Mouse (Mus musculus) kidney, embryonic 16.5 days (tissue): ENCODE results near the gene Rabepk. TPM values are rescaled to one million over a fixed set of nuclear protein-coding genes. Genes with fewer than 3 reads are reported as not detected.
"Not testable (repeated sequence)": the region's sequence is repeated elsewhere in the genome, so short reads cannot be mapped to it uniquely, and the experiment has no call there.

Source experiments
- ATAC-seq: fragments of 200-750 bp; cut with Nextera tagmentation; 2 replicates; pipeline ENCODE4 v1.8.0; 2017; ENCODE audit warnings: moderate TSS enrichment; ENCODE audit not compliant: low FRiP score, low TSS enrichment
- H3K27ac ChIP-seq: fragments of 300-500 bp; sonication (generic); 2 replicates; pipeline ENCODE4 v1.5.1; 2014; ENCODE audit warnings: low read length
- H3K27me3 ChIP-seq: fragments of 300-500 bp; sonication (generic); 2 replicates; pipeline ENCODE4 v1.6.1; 2014; ENCODE audit warnings: low read length, control low read depth, mixed read lengths; ENCODE audit not compliant: insufficient read depth
- H3K36me3 ChIP-seq: fragments of 300-500 bp; sonication (generic); 2 replicates; pipeline ENCODE4 v1.6.1; 2014; ENCODE audit warnings: low read length, control low read depth, mixed read lengths; ENCODE audit not compliant: insufficient read depth
- H3K4me1 ChIP-seq: fragments of 300-500 bp; sonication (generic); 2 replicates; pipeline ENCODE4 v1.6.1; 2014; ENCODE audit warnings: low read length, control low read depth, mixed read lengths; ENCODE audit not compliant: insufficient read depth
- H3K4me2 ChIP-seq: fragments of 300-500 bp; sonication (generic); replicated peaks from 2 replicates; pipeline ENCODE4 v1.6.1; 2014; ENCODE audit warnings: low read depth, low read length
- H3K4me3 ChIP-seq: fragments of 300-500 bp; sonication (generic); 2 replicates; pipeline ENCODE4 v1.5.1; 2014; ENCODE audit warnings: mild to moderate bottlenecking, low read length
- H3K9ac ChIP-seq: fragments of 300-500 bp; sonication (generic); replicated peaks from 2 replicates; pipeline ENCODE4 v1.6.1; 2014; ENCODE audit warnings: low read length
- H3K9me3 ChIP-seq: fragments of 300-500 bp; sonication (generic); 2 replicates; pipeline ENCODE4 v1.6.1; 2016; ENCODE audit warnings: low read length, control low read depth
- WGBS: fragments of 180-500 bp; shearing (Covaris S2); extraction: QIAGEN DNeasy Blood & Tissue Kit; methylation state at CpG from one replicate; pipeline ENCODE4 v1.1.7; 2014; 5-methylcytosine and 5-hydroxymethylcytosine counted together
- polyA plus RNA-seq: library from polyadenylated mRNA; unstranded; fragments of >200 nt; fragmentation: Nextera tagmentation; extraction: Ambion mirVana; gene quantifications from 2 replicates; pipeline ENCODE4 v1.2.1, GENCODE M21; 2015

Gene Rabepk
- polyA plus RNA-seq, 1 experiment from 2014 or later: 38.9 TPM

DNA sequence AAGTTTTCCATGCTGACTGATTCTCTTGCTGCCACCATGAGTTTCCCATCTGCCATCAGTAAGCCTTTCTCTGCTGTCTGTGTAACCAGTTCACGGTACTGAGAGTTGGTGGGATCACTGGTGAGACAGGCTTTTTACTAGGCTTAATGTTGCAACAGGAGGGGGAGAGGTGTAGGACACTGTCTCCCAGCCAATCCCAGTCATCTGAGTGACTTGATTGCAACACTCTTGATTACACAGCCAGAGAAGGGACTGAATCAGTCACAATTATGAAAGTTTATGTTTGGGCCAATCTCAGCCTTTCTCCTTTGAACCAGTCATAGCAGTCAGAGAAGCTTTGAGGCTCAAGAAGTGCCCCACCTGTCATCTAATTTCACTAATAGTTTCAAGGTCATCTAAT is 28.3 kb upstream of the Rabepk start:
- Histone ChIP-seq H3K4me1 (peaks cover 13% of the 10 kb centered on the region), H3K4me3 (no peak overlapping the region), H3K27me3 (no peaks in the 10 kb centered on the region), H3K9ac (no peak overlapping the region), H3K4me2 (no peak overlapping the region), H3K27ac (no peak overlapping the region), H3K9me3 (0 out of 2 replicates have a peak, but pooled peaks cover 5% of the 10 kb centered on the region), H3K36me3 (no peaks in the 10 kb centered on the region)
- 84% methylated on average over 1 of the region's 1 CpGs for WGBS
- ATAC-seq: no peak

- no peak overlapping the region for H3K4me3 ChIP-seq
- H3K4me2 ChIP-seq: no peak overlapping the region
- peaks cover 13% of the 10 kb centered on the region for H3K4me1 ChIP-seq
- no peak for ATAC-seq
- 0 out of 2 replicates have a peak, but pooled peaks cover 5% of the 10 kb centered on the region for H3K9me3 ChIP-seq
- no peak overlapping the region for H3K9ac ChIP-seq
- H3K27me3 ChIP-seq: no peaks in the 10 kb centered on the region
- H3K27ac ChIP-seq: no peak overlapping the region
- 87% methylated on average over 4 of the region's 4 CpGs for WGBS
- H3K36me3 ChIP-seq: no peaks in the 10 kb centered on the region
These were observed 27.9 kb upstream of the Rabepk start for GRCm38 (mm10) chr2:34827591-34827990.

- Histone ChIP-seq H3K9ac (peak overlapping the region; percentile 98), H3K9me3 (0 out of 2 replicates have a peak, but pooled peaks cover 5% of the 10 kb centered on the region), H3K36me3 (no peaks in the 10 kb centered on the region), H3K4me1 (peaks cover 13% of the 10 kb centered on the region), H3K27ac (peak overlapping the region; percentile 57), H3K4me3 (peak overlapping the region; percentile 100), H3K27me3 (no peaks in the 10 kb centered on the region), H3K4me2 (peak overlapping the region; percentile 86)
- ATAC-seq: no peak
- WGBS: 35% methylated on average over 20 of the region's 21 CpGs
These were observed 26.9 kb upstream of the Rabepk start for GRCm38 (mm10) chr2:34826460-34827231.

DNA sequence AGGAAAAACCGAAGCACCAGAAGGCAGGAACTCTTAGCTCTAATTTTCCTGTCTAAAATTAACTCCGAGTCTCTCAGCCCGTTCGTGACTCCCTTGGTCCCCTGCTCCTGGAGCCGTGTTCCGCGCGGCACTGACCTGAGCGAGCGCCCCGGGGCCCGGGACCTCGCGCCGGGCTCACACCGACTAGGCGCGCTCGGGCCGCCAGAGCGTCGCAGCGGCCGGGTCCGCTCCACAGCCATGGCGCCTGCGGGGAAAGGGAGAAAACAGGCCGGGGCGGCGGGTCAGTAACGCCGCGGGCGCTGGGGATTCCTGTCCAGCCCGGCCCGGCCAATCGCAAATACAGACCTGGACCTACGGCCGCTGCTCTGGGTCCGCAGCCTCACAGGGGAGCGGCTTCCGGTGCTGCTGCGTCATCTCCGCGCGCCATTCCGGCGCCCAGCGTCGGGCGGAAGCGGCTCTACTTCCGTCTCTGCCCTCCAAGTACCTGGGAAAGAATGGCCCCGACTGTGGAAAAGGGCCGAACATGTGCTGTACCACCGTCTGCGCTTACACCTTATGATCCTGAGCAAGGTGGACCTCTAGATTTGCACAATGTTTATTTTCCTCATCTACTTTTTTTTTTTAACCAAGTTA is 26.2 kb upstream of the Rabepk start, which contains the start of gene Fbxw2:
Fbxw2 (minus strand) TSS at position 485 of the 633 bp plus-strand sequence.
- WGBS: under 1% methylated on average over 57 of the region's 57 CpGs
- peak; percentile 99 for ATAC-seq
- peak within 1 kb of the TSS; percentile 100 for H3K4me3 ChIP-seq
- H3K27ac ChIP-seq: peak within 1 kb of the TSS; percentile 92
- H3K9me3 ChIP-seq: 0 out of 2 replicates have a peak, but pooled peaks cover 5% of the 10 kb centered on the region
- no peaks in the 10 kb centered on the region for H3K27me3 ChIP-seq
- no peaks in the 10 kb centered on the region for H3K36me3 ChIP-seq
- H3K4me1 ChIP-seq: peaks cover 13% of the 10 kb centered on the region
- peak within 1 kb of the TSS; percentile 86 for H3K4me2 ChIP-seq
- peak within 1 kb of the TSS; percentile 98 for H3K9ac ChIP-seq

GRCm38 (mm10) chr2:34818492-34818891 is 18.8 kb upstream of the Rabepk start:
- Histone ChIP-seq H3K4me2 (no peak overlapping the region), H3K27ac (no peak overlapping the region), H3K27me3 (no peaks in the 10 kb centered on the region), H3K4me1 (no peaks in the 10 kb centered on the region), H3K36me3 (peaks cover 17% of the 10 kb centered on the region), H3K9ac (no peak overlapping the region), H3K9me3 (no peaks in the 10 kb centered on the region), H3K4me3 (no peak overlapping the region)
- ATAC-seq: no peak
- WGBS: 95% methylated on average over 2 of the region's 2 CpGs

DNA sequence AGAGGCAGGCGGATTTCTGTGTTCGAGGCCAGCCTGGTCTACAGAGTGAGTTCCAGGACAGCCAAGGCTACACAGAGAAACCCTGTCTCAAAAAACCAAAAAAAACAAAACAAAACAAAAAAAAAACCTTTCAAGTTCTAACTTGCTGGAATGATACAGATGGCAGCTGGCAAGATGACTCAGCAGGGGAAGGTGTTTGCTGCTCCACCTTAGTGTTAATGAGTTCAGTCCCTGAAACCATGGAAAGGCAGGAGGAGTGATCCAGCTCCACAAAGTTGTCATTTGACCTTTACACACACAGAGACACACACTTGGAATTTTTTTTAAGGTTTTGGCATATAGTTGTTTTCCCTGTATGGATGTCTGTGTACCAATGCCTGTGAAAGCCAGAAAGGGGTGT is 16.2 kb upstream of the Rabepk start:
- H3K4me2 ChIP-seq, H3K4me1 ChIP-seq, ATAC-seq, H3K4me3 ChIP-seq, H3K9me3 ChIP-seq, H3K27me3 ChIP-seq, H3K9ac ChIP-seq, H3K27ac ChIP-seq: not testable (repeated sequence)
- 91% methylated on average over 2 of the region's 2 CpGs for WGBS
- peaks cover 28% of the 10 kb centered on the region for H3K36me3 ChIP-seq

- no peak overlapping the region for H3K4me2 ChIP-seq
- 77% methylated on average over 7 of the region's 7 CpGs for WGBS
- no peaks in the 10 kb centered on the region for H3K9me3 ChIP-seq
- H3K36me3 ChIP-seq: peaks cover 28% of the 10 kb centered on the region
- no peaks in the 10 kb centered on the region for H3K27me3 ChIP-seq
- H3K27ac ChIP-seq: no peak overlapping the region
- H3K4me1 ChIP-seq: no peaks in the 10 kb centered on the region
- ATAC-seq: no peak
- H3K4me3 ChIP-seq: no peak overlapping the region
- H3K9ac ChIP-seq: no peak overlapping the region
These were observed 13.0 kb upstream of the Rabepk start for GRCm38 (mm10) chr2:34812706-34813105.

GRCm38 (mm10) chr2:34810775-34811174 is 11.1 kb upstream of the Rabepk start:
- H3K9ac ChIP-seq: no peak overlapping the region

DNA sequence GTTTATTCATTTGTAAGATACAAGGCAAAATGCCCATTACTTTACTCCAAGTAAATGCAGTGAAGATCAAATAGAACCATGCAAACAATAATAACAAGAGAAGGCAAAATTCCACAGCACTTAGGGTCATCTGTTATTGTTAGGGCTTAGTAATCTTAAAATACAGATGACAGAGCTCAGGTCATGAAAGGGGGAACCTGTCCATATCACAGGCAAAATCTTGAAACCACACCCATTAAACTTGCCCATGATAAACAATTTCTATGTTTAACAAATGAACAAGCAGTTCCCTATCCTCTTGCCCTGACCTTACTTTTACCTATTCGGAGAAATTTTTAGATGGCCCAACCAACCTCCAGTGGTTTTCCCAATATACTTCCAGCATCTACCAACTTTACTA is 9.9 kb upstream of the Rabepk start:
- H3K4me3 ChIP-seq: no peak overlapping the region
- H3K36me3 ChIP-seq: peaks cover 26% of the 10 kb centered on the region
- 93% methylated on average over 1 of the region's 1 CpGs for WGBS

More at GRCm38 (mm10) chr2:34810775-34811174, 11.1 kb upstream of the Rabepk start:
- H3K4me1 ChIP-seq: no peaks in the 10 kb centered on the region
- no peaks in the 10 kb centered on the region for H3K9me3 ChIP-seq
- no peak overlapping the region for H3K27ac ChIP-seq
- no peak overlapping the region for H3K4me3 ChIP-seq
- H3K36me3 ChIP-seq: peaks cover 26% of the 10 kb centered on the region
- no peak overlapping the region for H3K4me2 ChIP-seq
- ATAC-seq: no peak
- WGBS: 96% methylated on average over 3 of the region's 3 CpGs
- H3K27me3 ChIP-seq: no peaks in the 10 kb centered on the region

GRCm38 (mm10) chr2:34808057-34808456 is 8.3 kb upstream of the Rabepk start:
- Histone ChIP-seq H3K9me3 (no peaks in the 10 kb centered on the region), H3K9ac (no peak overlapping the region), H3K4me2 (no peak overlapping the region), H3K36me3 (peaks cover 21% of the 10 kb centered on the region), H3K4me3 (no peak overlapping the region), H3K4me1 (peaks cover 17% of the 10 kb centered on the region), H3K27ac (no peak overlapping the region), H3K27me3 (no peaks in the 10 kb centered on the region)
- no peak for ATAC-seq
- 67% methylated on average over 2 of the region's 2 CpGs for WGBS

More for the DNA sequence above, 9.9 kb upstream of the Rabepk start:
- Histone ChIP-seq H3K27me3 (no peaks in the 10 kb centered on the region), H3K4me1 (peaks cover 5% of the 10 kb centered on the region; the same call in 1 of the 2 replicates), H3K9me3 (no peaks in the 10 kb centered on the region), H3K27ac (no peak overlapping the region), H3K4me2 (no peak overlapping the region), H3K9ac (no peak overlapping the region)
- ATAC-seq: no peak
